Mouse (Mus musculus) liver, adult 2 months (tissue): ENCODE data around the gene Nfatc2.

ENCODE experiments used
- CTCF ChIP-seq: fragments of 200-500 bp; IDR thresholded peaks from 2 replicates; pipeline ENCODE4 v1.5.1; 2011; ENCODE audit warnings: low read depth, low read length, control low read depth
- POLR2A ChIP-seq: fragments of 200-500 bp; IDR thresholded peaks from 2 replicates; pipeline ENCODE4 v1.6.1; 2011; ENCODE audit warnings: low read length, control low read depth; ENCODE audit not compliant: insufficient read depth; ENCODE audit errors: extremely low read depth

DNA sequence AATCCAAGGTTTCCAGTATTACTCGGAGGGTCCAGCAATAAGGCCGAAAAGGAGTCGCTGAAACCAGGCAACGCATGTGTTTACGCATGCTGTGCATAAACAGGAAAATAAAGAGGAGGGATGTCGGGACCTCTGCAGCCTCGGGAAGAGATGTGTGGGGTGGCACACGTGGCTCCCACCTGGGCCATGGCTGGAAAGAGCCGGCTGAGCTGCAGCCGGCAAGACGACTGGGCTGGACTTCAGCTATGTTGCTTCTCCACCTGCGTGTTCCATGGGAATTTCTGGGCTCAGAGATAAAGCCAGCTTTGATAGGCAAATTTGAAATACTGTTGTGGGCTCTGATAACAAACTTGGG, 907 bp upstream of the Nfatc2 start:
- TF ChIP-seq CTCF (no peak), POLR2A (no peak)
